Mouse (Mus musculus) cerebellum, postnatal 4 days (tissue): ENCODE data around the gene Ankrd6.

Experiments
- DNase-seq, 2 experiments: peaks; one replicate each; pipeline ENCODE4 v3.0.0; 2022; ENCODE audit warnings: low spot score in 2 of 2, mixed read lengths in 1 of 2

The Ankrd6 gene

GRCm38 (mm10) chr4:32905913-32906312, 44.7 kb downstream of the Ankrd6 start:
- DNase-seq, result no peak

- DNase-seq, result no peak
Measured at GRCm38 (mm10) chr4:32905381-32905780, 45.3 kb downstream of the Ankrd6 start.

- DNase-seq, result no peak
Measured at GRCm38 (mm10) chr4:32903826-32904225, 46.8 kb downstream of the Ankrd6 start.

- DNase-seq, result no peak
Measured at GRCm38 (mm10) chr4:32899051-32899450, 51.6 kb downstream of the Ankrd6 start.

- no peak for DNase-seq
Measured at GRCm38 (mm10) chr4:32891341-32891740, 59.3 kb downstream of the Ankrd6 start.

- DNase-seq, result no peak
Measured at GRCm38 (mm10) chr4:32890735-32891098, 59.9 kb downstream of the Ankrd6 start.

GRCm38 (mm10) chr4:32889996-32890734, 60.5 kb downstream of the Ankrd6 start:
- no peak for DNase-seq

- DNase-seq, result peak in 1 of 2 experiments; percentile 38
Measured at GRCm38 (mm10) chr4:32889246-32889645, 61.4 kb downstream of the Ankrd6 start.

- no peak for DNase-seq
Measured at GRCm38 (mm10) chr4:32886479-32886878, 64.2 kb downstream of the Ankrd6 start.

- DNase-seq, result no peak
Measured at GRCm38 (mm10) chr4:32884599-32884998, 66.0 kb downstream of the Ankrd6 start.

- DNase-seq, result no peak
Measured at GRCm38 (mm10) chr4:32881001-32881400, 69.6 kb downstream of the Ankrd6 start.

- no peak for DNase-seq
Measured at GRCm38 (mm10) chr4:32874669-32875068, 76.0 kb downstream of the Ankrd6 start.

GRCm38 (mm10) chr4:32872189-32872749, 78.4 kb downstream of the Ankrd6 start:
- no peak for DNase-seq

GRCm38 (mm10) chr4:32869370-32869769, 81.3 kb downstream of the Ankrd6 start:
- no peak for DNase-seq

- no peak for DNase-seq
Measured at GRCm38 (mm10) chr4:32868858-32869257, 81.8 kb downstream of the Ankrd6 start.

GRCm38 (mm10) chr4:32868437-32868836, 82.2 kb downstream of the Ankrd6 start:
- no peak for DNase-seq

GRCm38 (mm10) chr4:32867460-32867859, 83.2 kb downstream of the Ankrd6 start:
- DNase-seq, result no peak

GRCm38 (mm10) chr4:32864867-32865242, 85.8 kb downstream of the Ankrd6 start:
- DNase-seq, result no peak

- DNase-seq, result no peak
Measured at GRCm38 (mm10) chr4:32864131-32864866, 86.3 kb downstream of the Ankrd6 start.

- no peak for DNase-seq
Measured at GRCm38 (mm10) chr4:32863447-32864130, 87.1 kb downstream of the Ankrd6 start.

- DNase-seq, result no peak
Measured at GRCm38 (mm10) chr4:32862751-32863446, 87.7 kb downstream of the Ankrd6 start.
